Mouse (Mus musculus) olfactory bulb, adult 2 months (tissue): ENCODE data around the gene Arhgap35.

Experiments used
- CTCF ChIP-seq: fragments of 200-500 bp; IDR thresholded peaks from 2 replicates; pipeline ENCODE4 v1.5.1; 2012; ENCODE audit warnings: low read depth, mild to moderate bottlenecking, low read length, moderate library complexity; ENCODE audit not compliant: insufficient read depth
- POLR2A ChIP-seq: fragments of 200-500 bp; IDR thresholded peaks from 2 replicates; pipeline ENCODE4 v1.6.1; 2012; ENCODE audit warnings: mild to moderate bottlenecking, low read depth, low read length, moderate library complexity; ENCODE audit not compliant: insufficient read depth

GRCm38 (mm10) chr7:16604141-16604540 is 10.7 kb downstream of the Arhgap35 start:
- TF ChIP-seq CTCF: no peak
- TF ChIP-seq POLR2A: no peak
